Mouse (Mus musculus) left cerebral cortex, postnatal 14 days (tissue): ENCODE data around the gene Sfxn5. TPM values are rescaled to one million over a fixed set of nuclear protein-coding genes. Genes with fewer than 3 reads are reported as not detected.

Source experiments
- DNase-seq, 2 experiments: peaks; one replicate each; pipeline ENCODE4 v3.0.0; 2021 to 2022; ENCODE audit warnings: low spot score in 2 of 2, mixed read lengths in 1 of 2
- intact Hi-C: fragments of 180-260 bp; cut with DNase I; formaldehyde crosslinking; loops from one replicate; pipeline ENCODE4 v1.15.1; 2025
- total RNA-seq, 2 experiments: library from RNA; stranded (reverse); gene quantifications; 2 replicates each; pipeline ENCODE4 v1.2.3; 2021

The Sfxn5 gene
- total RNA-seq, 2 experiments from 2014 or later, result 162 to 165 TPM

GRCm38 (mm10) chr6:85253994-85254541 lies 79.2 kb downstream of the Sfxn5 start:
- intact Hi-C loops, result no loop called here
- no peak for DNase-seq

DNA sequence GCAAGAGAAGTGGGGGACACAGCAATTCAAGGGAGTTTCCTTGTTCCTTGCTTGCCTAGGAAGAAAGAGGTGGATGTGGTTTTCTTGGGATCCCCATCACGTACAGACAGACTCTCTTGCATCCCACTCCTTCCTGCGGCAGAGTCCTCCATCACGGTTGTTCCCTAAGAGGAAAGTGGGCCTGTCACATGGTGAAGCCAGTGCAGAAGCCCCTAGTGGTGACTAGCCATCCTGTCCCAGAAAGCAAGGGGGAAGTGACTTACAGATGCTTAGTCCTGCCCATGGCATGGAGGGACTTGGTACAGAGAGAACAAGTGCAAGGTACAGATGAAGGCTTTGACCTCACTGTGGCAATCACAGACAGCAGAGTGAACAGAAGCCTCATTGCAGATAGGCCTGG lies 79.9 kb downstream of the Sfxn5 start:
- peak in 1 of 2 experiments; percentile 42 for DNase-seq
- intact Hi-C loops, result no loop called here

- intact Hi-C loops, result no loop called here
- DNase-seq, result no peak
Observed at GRCm38 (mm10) chr6:85252251-85253058, 80.8 kb downstream of the Sfxn5 start.

- no peak for DNase-seq
- intact Hi-C loops, result no loop called here
Observed at GRCm38 (mm10) chr6:85250811-85251241, 82.4 kb downstream of the Sfxn5 start.

DNA sequence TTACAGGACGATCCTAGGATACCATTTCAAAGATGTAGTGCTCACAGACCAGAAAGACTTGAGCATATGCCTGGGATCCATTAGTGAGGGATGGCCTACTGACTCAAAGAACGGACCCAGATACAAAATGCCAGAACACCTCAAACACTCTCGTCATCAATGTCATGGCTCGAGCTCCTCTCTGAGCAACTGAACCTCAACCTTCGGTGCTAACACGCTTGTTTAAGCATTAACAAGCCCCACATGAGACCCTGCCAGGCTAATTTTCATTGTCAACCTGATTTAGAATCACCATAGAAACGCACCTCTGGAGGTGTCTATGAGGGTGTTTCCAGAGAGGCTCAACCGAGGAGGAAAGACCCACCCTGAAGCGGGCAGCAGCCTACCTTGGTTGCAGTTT lies 83.4 kb downstream of the Sfxn5 start:
- intact Hi-C loops, result no loop called here
- no peak for DNase-seq

DNA sequence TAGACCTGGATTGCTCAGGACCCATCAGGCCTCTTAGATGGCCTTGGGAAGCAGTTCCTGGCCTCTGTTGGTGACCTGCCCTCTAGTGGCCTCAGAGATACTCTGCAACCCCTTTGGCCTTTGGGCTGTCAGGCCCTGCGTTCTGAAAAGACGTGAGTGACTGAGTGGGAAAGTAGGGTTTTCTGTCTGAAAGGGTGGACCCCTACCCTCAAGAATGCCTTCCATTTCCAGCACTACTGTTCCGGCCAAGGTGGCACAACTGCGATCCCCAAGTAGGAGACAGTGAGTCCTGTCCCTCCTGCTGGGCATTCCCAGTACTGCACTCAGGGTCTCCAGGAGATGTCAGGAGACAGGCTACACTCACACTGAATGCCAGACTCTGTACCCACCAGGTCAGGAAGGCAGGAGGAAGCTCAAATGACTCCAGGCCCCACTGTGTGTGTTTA lies 94.2 kb downstream of the Sfxn5 start:
- intact Hi-C loops, result loop anchor here (5.0 kb wide), 2 partner anchors 77 to 93 kb away; partner anchors contain the start of gene Sfxn5
- peak; percentile 57 to 60 for DNase-seq

DNA sequence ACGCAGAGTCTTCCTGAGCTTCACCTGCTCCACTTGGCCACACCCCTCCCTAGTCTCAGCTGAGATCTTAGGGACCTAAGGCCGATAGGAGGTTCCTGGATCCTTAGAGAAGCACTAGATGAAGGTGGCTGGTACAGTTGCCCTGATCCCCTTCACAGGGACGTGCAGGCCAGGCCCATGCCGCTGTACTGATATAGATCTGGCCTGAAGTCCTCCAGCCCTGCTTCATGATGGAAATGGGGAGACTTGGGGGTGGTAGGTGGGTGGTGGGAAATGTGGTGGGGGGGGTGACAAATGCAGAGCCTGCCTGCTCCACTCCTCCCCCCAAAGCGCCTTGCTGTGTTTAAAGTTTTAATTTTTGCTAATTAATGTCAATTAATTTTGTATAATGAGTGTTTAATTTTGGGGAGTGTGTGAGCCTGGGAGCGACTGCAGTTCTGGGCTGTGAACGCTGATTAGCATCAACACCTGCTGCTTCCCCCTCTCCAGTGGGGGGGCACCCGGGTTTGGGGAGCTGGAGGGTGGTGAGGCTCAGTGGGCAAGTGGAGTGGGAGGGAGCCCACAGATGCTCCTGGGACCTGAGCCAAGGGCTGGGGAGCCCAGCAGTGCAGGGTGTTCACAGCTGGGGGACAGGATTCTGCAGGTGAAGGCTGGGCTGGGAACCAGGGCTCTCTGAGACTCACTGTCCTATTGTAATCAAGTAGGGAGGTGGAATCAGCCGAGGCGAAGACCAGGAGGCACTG lies 95.5 kb downstream of the Sfxn5 start:
- peak; percentile 41 to 42 for DNase-seq
- intact Hi-C loops, result loop anchor here (5.0 kb wide), 2 partner anchors 75 to 95 kb away; partner anchors contain the start of gene Sfxn5

DNA sequence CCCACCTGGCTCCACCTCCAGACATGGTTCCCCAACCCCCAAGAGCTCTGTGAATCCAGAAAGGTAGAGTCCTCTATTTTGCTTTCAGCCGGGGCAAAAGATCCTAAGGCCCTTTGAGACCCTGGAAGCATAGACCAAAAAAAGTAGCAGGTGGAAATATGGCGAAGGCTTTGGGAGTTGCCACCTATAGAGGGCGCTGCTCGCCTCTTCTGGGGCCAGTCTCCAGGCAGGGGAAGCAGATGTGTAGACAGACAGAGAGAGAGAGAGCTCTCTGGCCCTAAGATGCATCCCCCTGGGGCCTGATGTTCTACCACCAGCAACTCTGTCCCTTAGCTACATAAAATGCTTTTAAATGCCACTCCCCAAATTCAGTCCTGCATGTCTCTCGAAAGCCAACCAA lies 96.2 kb downstream of the Sfxn5 start:
- peak; percentile 63 to 65 for DNase-seq
- intact Hi-C loops, result loop anchor here (5.0 kb wide), 2 partner anchors 75 to 95 kb away; partner anchors contain the start of gene Sfxn5

DNA sequence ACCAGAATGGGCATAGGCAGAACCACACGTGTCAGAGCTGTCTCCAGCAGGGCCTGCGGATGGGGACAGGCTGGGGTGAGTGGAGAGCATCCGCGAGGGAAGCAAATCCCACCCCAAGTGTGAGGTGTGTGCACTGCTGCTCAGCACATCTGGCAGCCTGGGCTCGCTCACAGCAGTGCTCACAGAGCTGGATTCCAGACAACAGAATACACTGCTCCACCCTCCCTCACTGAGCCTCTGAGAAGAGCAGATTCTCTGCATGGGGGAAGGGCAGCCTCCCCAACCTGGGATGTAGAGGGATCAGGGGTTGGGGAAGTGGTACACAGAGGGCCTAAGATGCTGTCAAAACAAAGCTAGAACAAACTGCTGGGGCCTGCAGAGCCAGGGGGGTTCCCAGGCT lies 98.4 kb downstream of the Sfxn5 start:
- no peak for DNase-seq
- intact Hi-C loops, result loop anchor here (5.0 kb wide), 2 partner anchors 72 to 98 kb away; partner anchors contain the start of gene Sfxn5

GRCm38 (mm10) chr6:85232836-85233623 lies 100.2 kb downstream of the Sfxn5 start:
- no peak for DNase-seq
- intact Hi-C loops, result no loop called here

GRCm38 (mm10) chr6:85232045-85232444 lies 101.2 kb downstream of the Sfxn5 start:
- DNase-seq, result no peak
- intact Hi-C loops, result no loop called here

GRCm38 (mm10) chr6:85231469-85231868 lies 101.8 kb downstream of the Sfxn5 start:
- intact Hi-C loops, result no loop called here
- DNase-seq, result peak; percentile 52 to 75

- no peak for DNase-seq
- intact Hi-C loops, result no loop called here
Observed at GRCm38 (mm10) chr6:85230762-85231161, 102.5 kb downstream of the Sfxn5 start.

- intact Hi-C loops, result no loop called here
Observed at GRCm38 (mm10) chr6:85227520-85227919, 105.7 kb downstream of the Sfxn5 start.

GRCm38 (mm10) chr6:85226570-85226969 lies 106.7 kb downstream of the Sfxn5 start:
- no peak for DNase-seq
- intact Hi-C loops, result no loop called here

More at GRCm38 (mm10) chr6:85227520-85227919, 105.7 kb downstream of the Sfxn5 start:
- DNase-seq, result no peak

GRCm38 (mm10) chr6:85224442-85224891 lies 108.8 kb downstream of the Sfxn5 start:
- intact Hi-C loops, result no loop called here
- no peak for DNase-seq

- intact Hi-C loops, result no loop called here
- DNase-seq, result no peak
Observed at GRCm38 (mm10) chr6:85223498-85224150, 109.6 kb downstream of the Sfxn5 start.

GRCm38 (mm10) chr6:85222551-85222950 lies 110.7 kb downstream of the Sfxn5 start:
- intact Hi-C loops, result no loop called here
- DNase-seq, result no peak

DNA sequence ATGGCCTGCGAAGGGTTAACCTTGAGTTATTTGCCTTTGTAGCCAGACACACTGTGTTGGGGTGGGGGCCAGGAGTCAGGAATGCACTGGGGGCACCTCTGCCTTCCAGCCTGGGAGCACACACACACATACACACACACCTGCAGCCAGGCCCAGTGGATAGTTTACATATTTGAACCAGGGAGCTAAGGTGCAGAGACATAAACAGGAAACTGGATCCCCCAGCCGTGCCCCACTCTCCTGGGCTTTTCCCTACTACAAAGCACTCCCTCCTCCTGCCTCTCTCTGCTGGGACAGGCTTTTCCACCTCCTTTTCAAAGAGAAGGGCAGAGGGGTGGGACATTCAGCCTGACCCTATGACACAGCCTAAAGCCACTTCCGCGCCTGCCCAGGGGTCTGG lies 112.3 kb downstream of the Sfxn5 start:
- DNase-seq, result no peak
- intact Hi-C loops, result no loop called here
